Mouse (Mus musculus) limb, embryonic 10.5 days (tissue): ENCODE data around the gene Mat2a. TPM values are rescaled to one million over a fixed set of nuclear protein-coding genes. Genes with fewer than 3 reads are reported as not detected.

Experiments
- DNase-seq: peaks from one replicate; pipeline ENCODE4 v3.0.0-alpha.2; 2017; ENCODE audit warnings: low spot score
- H3K27ac ChIP-seq: fragments of 300-500 bp; sonication (generic); 2 replicates; pipeline ENCODE4 v1.5.1; 2016; ENCODE audit warnings: mild to moderate bottlenecking
- H3K27me3 ChIP-seq: fragments of 300-500 bp; sonication (generic); 2 replicates; pipeline ENCODE4 v1.6.1; 2016; ENCODE audit warnings: low read depth, mild to moderate bottlenecking; ENCODE audit not compliant: poor library complexity, severe bottlenecking
- H3K36me3 ChIP-seq: fragments of 300-500 bp; sonication (generic); 2 replicates; pipeline ENCODE4 v1.6.1; 2016; ENCODE audit warnings: mild to moderate bottlenecking, moderate library complexity
- H3K4me1 ChIP-seq: fragments of 300-500 bp; sonication (generic); 2 replicates; pipeline ENCODE4 v1.6.1; 2016
- H3K4me3 ChIP-seq: fragments of 300-500 bp; sonication (generic); 2 replicates; pipeline ENCODE4 v1.5.1; 2016; ENCODE audit warnings: mild to moderate bottlenecking, moderate library complexity
- H3K9me3 ChIP-seq: fragments of 300-500 bp; sonication (generic); replicated peaks from 2 replicates; pipeline ENCODE4 v1.6.1; 2016; ENCODE audit warnings: mild to moderate bottlenecking
- WGBS: fragments of 180-500 bp; shearing (Covaris S2); methylation state at CpG from one replicate; pipeline ENCODE4 v1.1.7; 2016; 5-methylcytosine and 5-hydroxymethylcytosine counted together
- polyA plus RNA-seq: library from polyadenylated mRNA; unstranded; fragments of >200 nt; fragmentation: Nextera tagmentation; extraction: Ambion mirVana; gene quantifications from 2 replicates; pipeline ENCODE4 v1.2.1, GENCODE M21; 2016

Mat2a gene
- polyA plus RNA-seq, 1 experiment from 2014 or later = 481 TPM

- no peak overlapping the region for H3K4me3 ChIP-seq
- DNase-seq = no peak
- 86% methylated on average over 10 of the region's 10 CpGs for WGBS
Observed at GRCm38 (mm10) chr6:72396837-72397251, 42.5 kb downstream of the Mat2a start.

GRCm38 (mm10) chr6:72392341-72392740, 47.0 kb downstream of the Mat2a start:
- DNase-seq = no peak
- Histone ChIP-seq H3K9me3 (no peaks in the 10 kb centered on the region), H3K4me1 (peaks cover 51% of the 10 kb centered on the region), H3K27me3 (no peaks in the 10 kb centered on the region), H3K36me3 (peaks cover 5% of the 10 kb centered on the region), H3K27ac (no peak overlapping the region), H3K4me3 (no peak overlapping the region)
- 92% methylated on average over 5 of the region's 5 CpGs for WGBS

More at GRCm38 (mm10) chr6:72396837-72397251, 42.5 kb downstream of the Mat2a start:
- H3K27ac ChIP-seq = no peak overlapping the region
- H3K27me3 ChIP-seq = no peaks in the 10 kb centered on the region
- H3K9me3 ChIP-seq = no peaks in the 10 kb centered on the region
- H3K4me1 ChIP-seq = 0 out of 2 replicates have a peak, but pooled peaks cover 10% of the 10 kb centered on the region
- no peaks in the 10 kb centered on the region for H3K36me3 ChIP-seq

GRCm38 (mm10) chr6:72390795-72391521, 48.4 kb downstream of the Mat2a start:
- DNase-seq = peak; percentile 43
- no peaks in the 10 kb centered on the region for H3K27me3 ChIP-seq
- no peaks in the 10 kb centered on the region for H3K9me3 ChIP-seq
- H3K4me3 ChIP-seq = peak overlapping the region; percentile 63
- H3K27ac ChIP-seq = peak overlapping the region; percentile 92
- H3K4me1 ChIP-seq = peaks cover 51% of the 10 kb centered on the region
- peaks cover 11% of the 10 kb centered on the region for H3K36me3 ChIP-seq
- 7% methylated on average over 12 of the region's 12 CpGs for WGBS

GRCm38 (mm10) chr6:72389941-72390771, 49.2 kb downstream of the Mat2a start, which contains the start of gene Vamp8:
Vamp8 (minus strand) TSS chr6:72390703.
- 2% methylated on average over 33 of the region's 33 CpGs for WGBS
- Histone ChIP-seq H3K4me3 (peak within 1 kb of the TSS; percentile 63), H3K27me3 (no peaks in the 10 kb centered on the region), H3K4me1 (peaks cover 51% of the 10 kb centered on the region), H3K9me3 (no peaks in the 10 kb centered on the region), H3K27ac (peak within 1 kb of the TSS; percentile 92), H3K36me3 (peaks cover 15% of the 10 kb centered on the region)
- DNase-seq = peak; percentile 77

DNA sequence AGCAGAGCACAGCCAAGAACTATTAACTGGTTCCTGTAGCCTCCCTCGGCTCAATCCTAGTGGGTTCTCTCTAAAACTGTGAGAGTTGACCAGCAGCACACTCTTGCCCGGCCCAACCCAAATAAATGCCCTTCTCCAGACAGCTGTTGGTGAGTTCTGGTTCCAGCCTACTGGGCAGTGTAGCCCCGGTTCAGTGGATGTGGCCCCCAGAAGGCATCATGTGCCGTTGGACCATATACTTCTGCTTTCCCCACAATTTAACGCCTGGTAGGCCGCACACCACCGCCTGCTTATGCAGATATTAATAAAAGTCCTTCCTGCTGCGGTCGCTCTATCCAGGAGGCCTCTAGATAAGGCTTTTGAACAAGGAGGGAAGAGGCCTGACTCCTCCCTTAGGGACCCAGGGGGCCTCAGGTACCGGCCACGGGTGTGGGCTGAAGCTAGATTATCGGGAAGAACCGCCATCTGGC, 49.9 kb downstream of the Mat2a start:
- no peaks in the 10 kb centered on the region for H3K27me3 ChIP-seq
- 24% methylated on average over 13 of the region's 13 CpGs for WGBS
- DNase-seq = no peak

GRCm38 (mm10) chr6:72388791-72389329, 50.5 kb downstream of the Mat2a start:
- peaks cover 23% of the 10 kb centered on the region for H3K36me3 ChIP-seq
- WGBS = 50% methylated on average over 6 of the region's 6 CpGs
- peaks cover 48% of the 10 kb centered on the region for H3K4me1 ChIP-seq
- peak overlapping the region; percentile 17; the same call in 1 of the 2 replicates for H3K4me3 ChIP-seq
- H3K9me3 ChIP-seq = no peaks in the 10 kb centered on the region
- no peaks in the 10 kb centered on the region for H3K27me3 ChIP-seq
- peak overlapping the region; percentile 92 for H3K27ac ChIP-seq
- peak; percentile 67 for DNase-seq

More for the DNA sequence above, 49.9 kb downstream of the Mat2a start:
- H3K9me3 ChIP-seq = no peaks in the 10 kb centered on the region
- H3K4me1 ChIP-seq = peaks cover 51% of the 10 kb centered on the region
- H3K36me3 ChIP-seq = peaks cover 21% of the 10 kb centered on the region
- H3K4me3 ChIP-seq = peak overlapping the region; percentile 63
- H3K27ac ChIP-seq = peak overlapping the region; percentile 92

DNA sequence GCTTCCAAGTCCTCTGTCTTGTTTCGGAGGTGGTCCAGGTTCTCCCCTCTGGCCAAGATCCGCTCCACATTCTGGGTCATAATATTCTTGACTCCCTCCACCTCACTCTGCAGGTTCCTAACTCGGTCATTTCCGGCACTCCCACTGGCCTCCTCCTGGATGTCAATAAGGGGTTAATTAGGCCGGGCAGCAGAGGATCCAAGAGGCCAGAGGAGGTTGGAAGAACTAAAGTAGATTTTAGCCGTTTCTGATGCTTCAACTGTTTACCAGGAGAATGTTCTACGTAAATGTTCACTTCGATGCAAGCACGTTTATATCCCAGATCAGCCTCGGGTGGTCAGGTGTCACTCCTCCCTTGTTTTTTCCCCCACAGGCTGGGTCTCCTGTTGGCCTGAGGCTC, 51.1 kb downstream of the Mat2a start:
- DNase-seq = no peak
- no peaks in the 10 kb centered on the region for H3K27me3 ChIP-seq
- H3K36me3 ChIP-seq = peaks cover 23% of the 10 kb centered on the region
- H3K4me1 ChIP-seq = peaks cover 46% of the 10 kb centered on the region
- H3K27ac ChIP-seq = peak overlapping the region; percentile 92; the same call in 1 of the 2 replicates
- H3K9me3 ChIP-seq = no peaks in the 10 kb centered on the region
- H3K4me3 ChIP-seq = peak overlapping the region; percentile 17; the same call in 1 of the 2 replicates
- WGBS = 52% methylated on average over 10 of the region's 10 CpGs

DNA sequence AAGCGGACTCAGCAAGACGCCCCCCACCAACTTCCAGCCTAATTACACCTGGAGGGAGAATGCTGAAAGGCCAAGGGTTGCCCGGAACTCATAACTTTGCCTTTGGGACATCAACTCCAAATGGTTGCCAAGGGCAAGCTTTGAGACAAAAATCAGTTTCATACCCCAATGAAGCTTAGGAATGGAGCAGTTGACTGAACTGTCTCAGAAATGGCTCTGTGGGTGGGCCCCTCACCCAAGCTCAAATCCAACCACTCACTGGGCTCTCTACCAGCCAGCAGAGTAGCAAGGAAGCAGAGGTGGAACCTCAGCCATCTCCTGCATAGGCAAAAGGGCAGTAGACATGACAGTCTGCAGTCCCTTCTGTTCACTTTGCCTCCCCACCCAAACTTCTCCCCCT, 51.5 kb downstream of the Mat2a start:
- no peaks in the 10 kb centered on the region for H3K9me3 ChIP-seq
- no peak for DNase-seq
- 61% methylated on average over 3 of the region's 3 CpGs for WGBS
- H3K4me1 ChIP-seq = peaks cover 41% of the 10 kb centered on the region
- peak overlapping the region; percentile 17; the same call in 1 of the 2 replicates for H3K4me3 ChIP-seq
- H3K36me3 ChIP-seq = peaks cover 23% of the 10 kb centered on the region
- H3K27me3 ChIP-seq = no peaks in the 10 kb centered on the region
- H3K27ac ChIP-seq = peak overlapping the region; percentile 92; the same call in 1 of the 2 replicates

DNA sequence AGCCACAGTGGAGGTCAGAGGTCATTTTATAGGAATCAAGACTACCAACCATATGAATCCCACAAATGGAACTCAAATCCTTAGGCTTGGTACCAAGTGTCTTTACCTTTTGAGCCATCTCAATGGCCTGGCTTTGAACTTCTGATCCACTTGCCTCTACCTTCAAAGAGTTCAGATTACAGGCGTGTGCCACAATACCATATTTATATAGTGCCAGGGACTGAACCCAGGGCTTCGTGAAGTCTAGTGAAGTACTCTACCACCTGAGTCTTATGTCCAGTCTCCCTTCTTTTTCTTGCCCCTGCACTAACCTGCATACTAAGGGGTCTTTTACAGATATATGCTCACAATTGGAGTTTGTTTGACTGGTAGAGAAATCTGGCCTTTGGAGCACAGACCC, 52.8 kb downstream of the Mat2a start:
- no peaks in the 10 kb centered on the region for H3K9me3 ChIP-seq
- no peak overlapping the region for H3K4me3 ChIP-seq
- H3K36me3 ChIP-seq = peaks cover 23% of the 10 kb centered on the region
- H3K4me1 ChIP-seq = peaks cover 41% of the 10 kb centered on the region
- no peak for DNase-seq
- WGBS = 87% methylated on average over 2 of the region's 2 CpGs
- H3K27me3 ChIP-seq = no peaks in the 10 kb centered on the region
- no peak overlapping the region for H3K27ac ChIP-seq

GRCm38 (mm10) chr6:72385258-72385657, 54.1 kb downstream of the Mat2a start:
- no peaks in the 10 kb centered on the region for H3K9me3 ChIP-seq
- WGBS = 87% methylated on average over 4 of the region's 4 CpGs

DNA sequence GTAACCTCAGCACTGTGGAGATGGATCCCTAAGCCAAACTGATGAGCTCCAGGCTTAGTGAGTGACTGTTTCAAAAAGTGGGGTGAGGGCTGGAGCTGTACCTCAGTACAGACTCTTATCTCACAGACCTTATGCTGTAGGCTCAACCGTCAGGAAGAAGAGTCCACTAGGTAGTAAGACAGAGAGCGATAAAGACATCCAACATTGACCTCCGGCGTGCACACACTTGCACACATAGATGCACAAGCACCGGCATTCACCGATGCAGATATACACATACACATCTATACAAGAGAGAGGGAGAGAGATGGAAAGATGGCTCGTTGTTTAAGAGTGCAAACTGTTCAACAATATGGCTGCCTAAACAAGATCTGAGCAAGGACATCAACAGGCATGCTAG, 55.4 kb downstream of the Mat2a start:
- H3K4me1 ChIP-seq = peaks cover 32% of the 10 kb centered on the region
- peaks cover 14% of the 10 kb centered on the region for H3K27me3 ChIP-seq

More at GRCm38 (mm10) chr6:72385258-72385657, 54.1 kb downstream of the Mat2a start:
- peaks cover 32% of the 10 kb centered on the region for H3K4me1 ChIP-seq
- no peak overlapping the region for H3K4me3 ChIP-seq
- peaks cover 23% of the 10 kb centered on the region for H3K36me3 ChIP-seq
- H3K27ac ChIP-seq = no peak overlapping the region
- 0 out of 2 replicates have a peak, but pooled peaks cover 1% of the 10 kb centered on the region for H3K27me3 ChIP-seq
- no peak for DNase-seq

GRCm38 (mm10) chr6:72383142-72383820, 56.1 kb downstream of the Mat2a start:
- peaks cover 23% of the 10 kb centered on the region for H3K36me3 ChIP-seq
- no peak for DNase-seq
- peaks cover 25% of the 10 kb centered on the region for H3K4me1 ChIP-seq
- H3K27ac ChIP-seq = peak overlapping the region; percentile 4; the same call in 1 of the 2 replicates
- H3K27me3 ChIP-seq = peaks cover 17% of the 10 kb centered on the region
- H3K4me3 ChIP-seq = no peak overlapping the region
- H3K9me3 ChIP-seq = no peaks in the 10 kb centered on the region
- WGBS = 87% methylated on average over 6 of the region's 6 CpGs

More for the DNA sequence above, 55.4 kb downstream of the Mat2a start:
- Histone ChIP-seq H3K9me3 (no peaks in the 10 kb centered on the region), H3K4me3 (no peak overlapping the region), H3K36me3 (peaks cover 23% of the 10 kb centered on the region), H3K27ac (no peak overlapping the region)
- DNase-seq = no peak
- WGBS = 94% methylated on average over 7 of the region's 7 CpGs
